Mouse (Mus musculus): ENCODE results near the gene Aldh3a1. TPM values are rescaled to one million over a fixed set of nuclear protein-coding genes. Genes with fewer than 3 reads are reported as not detected.

Gene Aldh3a1
- total RNA-seq, 2 experiments from 2014 or later = 1.3 to 1.5 TPM

DNA sequence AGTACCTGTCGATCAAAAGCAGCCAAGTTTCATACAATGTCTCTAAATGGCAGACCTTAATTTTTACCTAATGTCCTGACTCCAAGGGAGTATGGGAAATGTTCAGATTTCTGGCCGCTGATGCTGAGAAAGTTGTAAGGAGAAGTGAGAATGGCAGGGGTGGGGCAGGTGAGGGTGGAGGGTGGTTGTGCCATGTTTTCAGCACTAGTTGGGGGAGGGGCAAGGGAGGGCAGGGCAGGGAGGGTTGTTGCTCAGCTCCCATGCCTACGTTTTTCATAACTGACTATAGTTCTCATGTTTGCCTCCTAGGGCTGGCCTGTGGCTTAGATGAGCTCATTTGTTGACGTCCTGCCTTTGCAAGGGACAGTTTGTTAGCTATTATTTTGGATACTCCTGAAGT is 18.2 kb downstream of the Aldh3a1 start:
- DNase-seq (ENCODE audit: extremely low spot score in 1 of 2, low spot score in 2 of 2) = no peak
- intact Hi-C loops (cut with DNase I) = no loop called here

DNA sequence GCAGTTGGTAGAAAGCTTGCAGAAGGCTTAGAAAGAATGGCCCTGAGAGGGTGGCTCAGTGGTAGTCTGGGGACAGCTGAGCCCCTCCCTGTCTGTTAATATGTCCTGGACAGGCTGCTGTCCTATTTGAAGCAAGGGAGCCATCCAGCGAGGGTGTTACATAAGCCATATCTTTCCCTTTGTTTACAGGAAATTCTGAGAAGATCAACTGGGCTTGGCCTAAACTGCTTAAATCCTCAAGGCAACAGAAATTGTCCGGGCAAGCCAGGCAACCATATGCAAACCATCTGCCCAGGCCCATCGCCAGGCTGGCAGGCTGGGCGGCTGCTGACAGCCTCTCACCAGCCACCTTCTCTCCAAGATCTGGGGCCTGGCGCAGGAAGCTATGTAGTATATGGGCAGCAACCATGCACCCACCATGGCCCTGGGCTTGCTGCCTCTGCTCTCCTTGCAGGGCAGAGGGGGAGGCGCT is 18.6 kb downstream of the Aldh3a1 start:
- intact Hi-C loops (cut with DNase I) = no loop called here
- DNase-seq (ENCODE audit: extremely low spot score in 1 of 2, low spot score in 2 of 2) = peak; percentile 50 to 52

- no peak for DNase-seq (ENCODE audit: extremely low spot score in 1 of 2, low spot score in 2 of 2)
- intact Hi-C loops (cut with DNase I) = no loop called here
Observed at GRCm38 (mm10) chr11:61227816-61228215, 20.5 kb downstream of the Aldh3a1 start.

- intact Hi-C loops (cut with DNase I) = no loop called here
Observed at GRCm38 (mm10) chr11:61228406-61228805, 21.1 kb downstream of the Aldh3a1 start.

GRCm38 (mm10) chr11:61231329-61231728 is 24.0 kb downstream of the Aldh3a1 start:
- intact Hi-C loops (cut with DNase I) = no loop called here
- peak; percentile 33 to 58 for DNase-seq (ENCODE audit: extremely low spot score in 1 of 2, low spot score in 2 of 2)

More at GRCm38 (mm10) chr11:61228406-61228805, 21.1 kb downstream of the Aldh3a1 start:
- no peak for DNase-seq (ENCODE audit: extremely low spot score in 1 of 2, low spot score in 2 of 2)

GRCm38 (mm10) chr11:61234174-61234573 is 26.8 kb downstream of the Aldh3a1 start:
- DNase-seq (ENCODE audit: extremely low spot score in 1 of 2, low spot score in 2 of 2) = no peak
- intact Hi-C loops (cut with DNase I) = no loop called here

GRCm38 (mm10) chr11:61236015-61236414 is 28.7 kb downstream of the Aldh3a1 start:
- intact Hi-C loops (cut with DNase I) = no loop called here
- DNase-seq (ENCODE audit: extremely low spot score in 1 of 2, low spot score in 2 of 2) = no peak

GRCm38 (mm10) chr11:61244406-61244805 is 37.1 kb downstream of the Aldh3a1 start:
- no peak for DNase-seq (ENCODE audit: extremely low spot score in 1 of 2, low spot score in 2 of 2)
- intact Hi-C loops (cut with DNase I) = no loop called here

GRCm38 (mm10) chr11:61251741-61252140 is 44.4 kb downstream of the Aldh3a1 start:
- DNase-seq (ENCODE audit: extremely low spot score in 1 of 2, low spot score in 2 of 2) = no peak
- intact Hi-C loops (cut with DNase I) = no loop called here

- intact Hi-C loops (cut with DNase I) = no loop called here
- no peak for DNase-seq (ENCODE audit: extremely low spot score in 1 of 2, low spot score in 2 of 2)
Observed at GRCm38 (mm10) chr11:61252807-61253206, 45.5 kb downstream of the Aldh3a1 start.

GRCm38 (mm10) chr11:61259106-61259505 is 51.8 kb downstream of the Aldh3a1 start:
- no peak for DNase-seq (ENCODE audit: extremely low spot score in 1 of 2, low spot score in 2 of 2)
- intact Hi-C loops (cut with DNase I) = no loop called here

DNA sequence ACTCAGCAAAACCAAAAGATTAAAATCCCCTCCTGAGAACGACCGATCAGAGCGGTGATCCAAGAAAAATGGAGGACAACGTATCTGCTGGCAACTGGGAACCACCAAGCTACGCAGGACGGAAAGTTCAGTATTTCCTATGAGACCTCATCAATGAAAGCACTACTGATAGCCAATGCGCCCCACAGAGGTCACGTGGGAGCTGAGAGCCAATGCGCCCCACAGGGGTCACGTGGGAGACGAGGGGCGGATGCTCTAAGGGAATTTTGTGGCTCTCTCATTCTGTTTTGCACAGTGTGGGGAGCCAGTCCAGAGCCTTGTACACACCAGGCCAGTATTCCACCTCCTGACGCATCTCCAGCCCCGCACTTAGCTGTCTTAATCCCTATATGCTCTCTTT is 55.2 kb downstream of the Aldh3a1 start:
- intact Hi-C loops (cut with DNase I) = no loop called here
- no peak for DNase-seq (ENCODE audit: extremely low spot score in 1 of 2, low spot score in 2 of 2)

GRCm38 (mm10) chr11:61263841-61264240 is 56.5 kb downstream of the Aldh3a1 start:
- intact Hi-C loops (cut with DNase I) = no loop called here
- DNase-seq (ENCODE audit: extremely low spot score in 1 of 2, low spot score in 2 of 2) = no peak

GRCm38 (mm10) chr11:61266551-61267533 is 59.5 kb downstream of the Aldh3a1 start, which contains the start of gene Aldh3a2:
Gene Aldh3a2, minus strand, starts transcription at chr11:61267464.
- DNase-seq (ENCODE audit: extremely low spot score in 1 of 2, low spot score in 2 of 2) = peak; percentile 89 to 95
- intact Hi-C loops (cut with DNase I) = loop anchor here (5.0 kb wide), 1 partner anchor 140 kb away; no protein-coding TSS in a partner anchor

Other genes starting within 250 kb of the Aldh3a1 start
- gene Kcnj12, start 185.0 kb upstream of the Aldh3a1 start, total RNA-seq (2021) = 1 to 10 TPM; 8.2 to 8.3 TPM
- 1 to 10 TPM; 2.1 to 2.5 TPM for gene Tnfrsf13b, start 80.8 kb upstream of the Aldh3a1 start, total RNA-seq (2021)
- gene Usp22, start 32.5 kb upstream of the Aldh3a1 start, total RNA-seq (2021) = 100 to 1,000 TPM; 428 to 446 TPM
- 10 to 100 TPM; 50.7 to 51.7 TPM for gene Aldh3a2, start 59.9 kb downstream of the Aldh3a1 start, total RNA-seq (2021)
- gene Slc47a2, start 135.3 kb downstream of the Aldh3a1 start, total RNA-seq (2021) = under 1 TPM; 0.43 to 0.51 TPM
- 1 to 10 TPM; 2.3 to 3.1 TPM for gene Slc47a1, start 170.8 kb downstream of the Aldh3a1 start, total RNA-seq (2021)
- 100 to 1,000 TPM; 191 to 198 TPM for gene Rnf112, start 246.6 kb downstream of the Aldh3a1 start, total RNA-seq (2021)

All from left cerebral cortex, postnatal 10 days (tissue).